Mouse (Mus musculus) adrenal gland, adult 8-10 months (tissue): Measurements from ENCODE around the gene Max. TPM values are rescaled to one million over a fixed set of nuclear protein-coding genes. Genes with fewer than 3 reads are reported as not detected.

Experiments
- DNase-seq: peaks from one replicate; pipeline ENCODE4 v3.0.0; 2022
- total RNA-seq, 4 experiments: library from RNA; stranded (reverse); gene quantifications; 2 replicates each; pipeline ENCODE4 v1.2.4; 2022

Gene Max
- total RNA-seq, 4 experiments from 2014 or later = 61.4 to 74.7 (median 70.7) TPM

- DNase-seq = peak; percentile 49
These were observed 7.1 kb downstream of the Max start for GRCm38 (mm10) chr12:76954698-76955423.

GRCm38 (mm10) chr12:76953750-76954363 is 8.1 kb downstream of the Max start:
- no peak for DNase-seq

GRCm38 (mm10) chr12:76950330-76950729 is 11.7 kb downstream of the Max start:
- no peak for DNase-seq

GRCm38 (mm10) chr12:76948781-76949180 is 13.2 kb downstream of the Max start:
- DNase-seq = no peak

- DNase-seq = no peak
These were observed 13.8 kb downstream of the Max start for GRCm38 (mm10) chr12:76948185-76948584.

GRCm38 (mm10) chr12:76947487-76947886 is 14.5 kb downstream of the Max start:
- no peak for DNase-seq

- DNase-seq = no peak
These were observed 18.5 kb downstream of the Max start for GRCm38 (mm10) chr12:76943466-76943865.

- no peak for DNase-seq
These were observed 19.0 kb downstream of the Max start for GRCm38 (mm10) chr12:76943046-76943445.

GRCm38 (mm10) chr12:76942476-76942875 is 19.5 kb downstream of the Max start:
- DNase-seq = no peak

GRCm38 (mm10) chr12:76941524-76941923 is 20.5 kb downstream of the Max start:
- DNase-seq = no peak

- no peak for DNase-seq
These were observed 24.0 kb downstream of the Max start for GRCm38 (mm10) chr12:76938013-76938412.

- no peak for DNase-seq
These were observed 25.8 kb downstream of the Max start for GRCm38 (mm10) chr12:76936211-76936610.

- no peak for DNase-seq
These were observed 27.6 kb downstream of the Max start for GRCm38 (mm10) chr12:76934438-76934837.

- no peak for DNase-seq
These were observed 29.3 kb downstream of the Max start for GRCm38 (mm10) chr12:76932688-76933060.

GRCm38 (mm10) chr12:76931739-76932687 is 30.0 kb downstream of the Max start:
- no peak for DNase-seq

GRCm38 (mm10) chr12:76930177-76930576 is 31.8 kb downstream of the Max start:
- no peak for DNase-seq

GRCm38 (mm10) chr12:76927539-76927938 is 34.5 kb downstream of the Max start:
- no peak for DNase-seq

GRCm38 (mm10) chr12:76927012-76927411 is 35.0 kb downstream of the Max start:
- no peak for DNase-seq

GRCm38 (mm10) chr12:76926338-76926945 is 35.6 kb downstream of the Max start:
- no peak for DNase-seq

- no peak for DNase-seq
These were observed 36.9 kb downstream of the Max start for GRCm38 (mm10) chr12:76924904-76925604.

GRCm38 (mm10) chr12:76923118-76923517 is 38.9 kb downstream of the Max start:
- no peak for DNase-seq

- DNase-seq = no peak
These were observed 41.0 kb downstream of the Max start for GRCm38 (mm10) chr12:76920990-76921389.
